ENCODE assay signal across 7 mouse cellular contexts in the genomic region with DNA sequence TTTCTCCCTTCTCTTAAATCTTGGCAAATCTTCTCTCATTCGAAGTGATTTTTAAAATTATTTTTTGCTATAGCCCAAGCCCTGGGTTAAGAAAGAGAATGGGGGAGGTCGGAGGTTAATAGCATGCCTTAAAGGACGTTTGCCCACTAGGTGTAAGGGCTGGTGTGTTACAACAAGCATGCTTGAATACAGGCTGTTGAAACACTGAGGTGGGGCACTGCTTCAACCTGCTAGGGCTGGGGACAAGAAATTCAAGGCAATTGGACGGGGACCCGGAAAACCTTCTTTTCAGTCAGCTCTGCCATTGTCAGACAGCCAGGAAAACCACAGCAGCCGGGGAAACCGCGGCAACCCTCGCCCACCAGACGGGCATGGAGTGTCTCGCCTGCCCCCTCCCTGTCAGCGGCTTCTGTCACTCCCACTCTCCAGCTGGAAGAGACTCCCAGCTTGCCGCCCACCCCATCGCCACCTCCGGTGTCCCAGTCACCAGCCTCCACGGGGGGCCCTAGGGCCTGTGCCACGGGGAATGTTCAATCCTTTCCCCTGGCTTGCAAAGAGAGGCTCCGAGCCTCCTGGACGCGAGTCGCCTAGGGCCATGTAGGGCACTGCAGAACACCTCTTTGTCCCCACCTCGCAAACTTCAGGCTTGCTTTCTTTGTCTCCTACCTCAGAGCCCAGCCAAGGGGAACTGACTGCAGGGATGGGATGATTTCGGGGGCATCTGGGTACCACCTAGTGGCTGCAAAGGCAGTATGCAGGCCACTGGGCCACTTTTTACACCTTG. TPM values are rescaled to one million over a fixed set of nuclear protein-coding genes. Genes with fewer than 3 reads are reported as not detected.
DNase-seq lines count a peak whose midpoint lies in the region; ATAC-seq lines count a peak whose summit lies in the region.

No protein-coding gene starts in this region.

- H3K4me1 ChIP-seq in forebrain, embryonic 12.5 days: peaks cover 6% of the 10 kb centered on the region; the same call in 1 of the 2 replicates
- peaks cover 7% of the 10 kb centered on the region for H3K4me1 ChIP-seq in limb, embryonic 10.5 days
- H3K4me1 ChIP-seq in midbrain, embryonic 10.5 days: peaks cover 9% of the 10 kb centered on the region

- peak; percentile 91 for ATAC-seq in forebrain, embryonic 12.5 days (ENCODE audit: low FRiP score)

- no peaks in the 10 kb centered on the region for H3K9me3 ChIP-seq in forebrain, embryonic 12.5 days
- no peaks in the 10 kb centered on the region for H3K9me3 ChIP-seq in limb, embryonic 10.5 days (replicated peaks)
- no peaks in the 10 kb centered on the region for H3K9me3 ChIP-seq in midbrain, embryonic 10.5 days (replicated peaks)

- H3K36me3 ChIP-seq in forebrain, embryonic 12.5 days (replicated peaks): no peaks in the 10 kb centered on the region
- no peaks in the 10 kb centered on the region for H3K36me3 ChIP-seq in limb, embryonic 10.5 days
- H3K36me3 ChIP-seq in midbrain, embryonic 10.5 days: no peaks in the 10 kb centered on the region

- peak overlapping the region; percentile 73; the same call in 1 of the 2 replicates for H3K27ac ChIP-seq in forebrain, embryonic 12.5 days
- H3K27ac ChIP-seq in limb, embryonic 10.5 days: peak overlapping the region; percentile 91
- H3K27ac ChIP-seq in midbrain, embryonic 10.5 days (replicated peaks): peak overlapping the region; percentile 90

- peak overlapping the region; percentile 68 for H3K9ac ChIP-seq in forebrain, embryonic 12.5 days

- peak overlapping the region; percentile 45 for H3K4me3 ChIP-seq in forebrain, embryonic 12.5 days (replicated peaks)
- peak overlapping the region; percentile 56 for H3K4me3 ChIP-seq in limb, embryonic 10.5 days
- H3K4me3 ChIP-seq in midbrain, embryonic 10.5 days: peak overlapping the region; percentile 60

- 11% methylated on average over 23 of the region's 23 CpGs for WGBS in forebrain, embryonic 12.5 days
- WGBS in limb, embryonic 10.5 days: 13% methylated on average over 23 of the region's 23 CpGs
- 13% methylated on average over 23 of the region's 23 CpGs for WGBS in midbrain, embryonic 10.5 days

- H3K27me3 ChIP-seq in forebrain, embryonic 12.5 days: no peaks in the 10 kb centered on the region
- no peaks in the 10 kb centered on the region for H3K27me3 ChIP-seq in limb, embryonic 10.5 days (ENCODE audit: low read depth, poor library complexity, severe bottlenecking)
- H3K27me3 ChIP-seq in midbrain, embryonic 10.5 days (ENCODE audit: low read depth, poor library complexity, severe bottlenecking): no peaks in the 10 kb centered on the region

- DNase-seq in R1 (ENCODE audit: low read depth, low spot score): peak; percentile 27
- peak; percentile 12 for DNase-seq in brain, embryonic 18.5 days (ENCODE audit: low read depth, low spot score)
- DNase-seq in induced T-regulatory cell, adult 2 months (ENCODE audit: low read depth): peak; percentile 57
- peak; percentile 64 for DNase-seq in limb, embryonic 10.5 days (ENCODE audit: low spot score)
- DNase-seq in midbrain, embryonic 10.5 days (ENCODE audit: low spot score): peak; percentile 70
- peak; percentile 41 for DNase-seq in right cerebral cortex, postnatal 4 days

- peak overlapping the region; percentile 65 for H3K4me2 ChIP-seq in forebrain, embryonic 12.5 days

RNA-seq across cellular contexts. Expression of gene Acvr1c, which starts 33.4 kb away (rescaled TPM):
- 0.23 and 1.1 TPM in 2 replicates for polyA plus RNA-seq in forebrain, embryonic 12.5 days (2016; fragmentation: Nextera tagmentation; extraction: Ambion mirVana)
- 0.21 and 0.30 TPM in 2 replicates for polyA plus RNA-seq in limb, embryonic 10.5 days (2016; fragmentation: Nextera tagmentation; extraction: Ambion mirVana)
- 0.09 and 0.15 TPM in 2 replicates for polyA plus RNA-seq in midbrain, embryonic 10.5 days (2016; fragmentation: Nextera tagmentation; extraction: Ambion mirVana)

Comparison
In these comparisons a context has a peak if more than half of its experiments do, and no peak if none do; other contexts are left out.
1. Peak in every context shown above with its lines: DNase-seq, ATAC-seq, H3K4me3 ChIP-seq and H3K27ac ChIP-seq.
2. DNase-seq: peak in every context shown above with its lines; median percentile 70 in midbrain, embryonic 10.5 days; 64 in limb, embryonic 10.5 days; 57 in induced T-regulatory cell, adult 2 months; 41 in right cerebral cortex, postnatal 4 days; 27 in R1; 12 in brain, embryonic 18.5 days.